Mouse (Mus musculus) embryonic facial prominence, embryonic 11.5 days (tissue): ENCODE results near the gene Cd59b. TPM values are rescaled to one million over a fixed set of nuclear protein-coding genes. Genes with fewer than 3 reads are reported as not detected.
"Not testable (repeated sequence)": the region's sequence is repeated elsewhere in the genome, so short reads cannot be mapped to it uniquely, and the experiment has no call there.

ENCODE experiments used
- ATAC-seq: fragments of 200-750 bp; cut with Nextera tagmentation; replicated peaks from 2 replicates; pipeline ENCODE4 v1.8.0; 2017; ENCODE audit warnings: low read depth; ENCODE audit not compliant: insufficient number of reproducible peaks, low FRiP score, low TSS enrichment
- DNase-seq: peaks from one replicate; pipeline ENCODE4 v3.0.0-alpha.2; 2015; ENCODE audit warnings: low spot score
- H3K27ac ChIP-seq: fragments of 300-500 bp; sonication (generic); replicated peaks from 2 replicates; pipeline ENCODE4 v1.5.1; 2014; ENCODE audit warnings: mild to moderate bottlenecking, low read depth, low read length, control low read depth
- H3K27me3 ChIP-seq: fragments of 300-500 bp; sonication (generic); 2 replicates; pipeline ENCODE4 v1.6.1; 2014; ENCODE audit warnings: mild to moderate bottlenecking, low read length, moderate library complexity, mixed read lengths; ENCODE audit not compliant: control insufficient read depth, insufficient read depth
- H3K36me3 ChIP-seq: fragments of 300-500 bp; sonication (generic); replicated peaks from 2 replicates; pipeline ENCODE4 v1.6.1; 2014; ENCODE audit warnings: low read depth, mild to moderate bottlenecking, low read length, moderate library complexity, mixed read lengths; ENCODE audit not compliant: control insufficient read depth, insufficient read depth
- H3K4me1 ChIP-seq: fragments of 300-500 bp; sonication (generic); 2 replicates; pipeline ENCODE4 v1.6.1; 2014; ENCODE audit warnings: low read length, mixed read lengths; ENCODE audit not compliant: control insufficient read depth, insufficient read depth
- H3K4me2 ChIP-seq: fragments of 300-500 bp; sonication (generic); 2 replicates; pipeline ENCODE4 v1.6.1; 2014; ENCODE audit warnings: low read depth, mild to moderate bottlenecking, control low read depth, low read length, moderate library complexity
- H3K4me3 ChIP-seq: fragments of 300-500 bp; sonication (generic); 2 replicates; pipeline ENCODE4 v1.5.1; 2014; ENCODE audit warnings: low read depth, low read length, control low read depth
- H3K9ac ChIP-seq: fragments of 300-500 bp; sonication (generic); replicated peaks from 2 replicates; pipeline ENCODE4 v1.6.1; 2014; ENCODE audit warnings: mild to moderate bottlenecking, control low read depth, low read length
- H3K9me3 ChIP-seq: fragments of 300-500 bp; sonication (generic); replicated peaks from 2 replicates; pipeline ENCODE4 v1.6.1; 2016; ENCODE audit warnings: mild to moderate bottlenecking, low read length, inconsistent platforms, mixed read lengths; ENCODE audit not compliant: control insufficient read depth
- WGBS: fragments of 180-500 bp; shearing (Covaris S2); extraction: QIAGEN DNeasy Blood & Tissue Kit; methylation state at CpG from one replicate; pipeline ENCODE4 v1.1.7; 2014; 5-methylcytosine and 5-hydroxymethylcytosine counted together
- polyA plus RNA-seq: library from polyadenylated mRNA; unstranded; fragments of >200 nt; fragmentation: Nextera tagmentation; extraction: Ambion mirVana; gene quantifications from 2 replicates; pipeline ENCODE4 v1.2.1, GENCODE M21; 2014

Cd59b gene
- polyA plus RNA-seq, 1 experiment from 2014 or later, result 3.7 TPM

DNA sequence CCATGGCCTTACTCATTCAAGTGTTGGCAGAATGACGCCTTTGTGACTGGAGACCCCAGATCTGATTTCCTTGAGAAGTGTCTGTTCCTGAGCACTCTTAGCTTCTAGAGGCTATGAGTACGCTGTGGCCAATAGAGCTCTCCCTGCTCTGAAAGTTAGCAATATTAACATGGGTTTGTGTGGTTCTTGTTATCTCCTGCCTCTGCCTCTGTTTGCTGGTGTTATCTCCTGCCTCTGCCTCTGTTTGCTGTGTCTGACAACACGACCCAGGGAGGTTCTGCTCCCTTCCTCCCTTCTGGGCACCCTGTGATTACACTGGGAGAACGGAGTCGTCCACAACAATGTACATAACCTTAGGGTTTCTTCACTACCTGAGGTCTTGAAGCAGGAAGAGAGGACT, 8.6 kb downstream of the Cd59b start:
- ATAC-seq, result not testable (repeated sequence)

DNA sequence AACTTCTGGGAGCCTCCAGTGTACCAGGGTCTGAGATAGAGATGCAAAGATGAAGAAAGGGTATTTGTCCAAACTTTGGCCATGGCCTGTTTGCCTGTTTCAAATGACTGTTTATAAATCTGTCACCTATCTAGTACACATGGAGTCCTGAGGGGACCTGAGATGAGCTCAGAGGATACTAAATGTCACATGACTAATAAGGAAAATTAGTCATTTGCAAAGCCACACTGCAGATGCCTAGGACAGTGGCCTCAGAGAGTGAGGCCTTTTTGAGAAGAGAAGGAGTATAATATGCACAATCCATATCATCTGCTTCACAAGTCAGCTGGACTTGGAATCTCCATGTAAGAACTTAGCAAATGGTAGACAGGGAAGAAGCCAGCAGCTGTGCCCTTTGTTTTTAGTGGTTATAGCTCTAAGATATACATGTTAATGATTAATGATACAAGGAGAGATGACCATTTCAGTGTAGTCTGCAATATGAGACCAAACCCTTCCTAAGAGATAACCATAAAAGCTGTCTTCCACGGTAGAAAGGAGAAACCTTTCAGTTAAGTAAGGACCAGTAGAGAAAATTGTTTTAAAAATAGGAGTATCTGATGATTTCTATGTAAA, 11.9 kb downstream of the Cd59b start:
- not testable (repeated sequence) for H3K4me1 ChIP-seq

More for the DNA sequence above, 8.6 kb downstream of the Cd59b start:
- not testable (repeated sequence) for H3K4me3 ChIP-seq, H3K9ac ChIP-seq, H3K9me3 ChIP-seq, H3K4me1 ChIP-seq, H3K27me3 ChIP-seq, DNase-seq, H3K36me3 ChIP-seq, H3K4me2 ChIP-seq, H3K27ac ChIP-seq
- WGBS, result 74% methylated on average over 5 of the region's 5 CpGs

DNA sequence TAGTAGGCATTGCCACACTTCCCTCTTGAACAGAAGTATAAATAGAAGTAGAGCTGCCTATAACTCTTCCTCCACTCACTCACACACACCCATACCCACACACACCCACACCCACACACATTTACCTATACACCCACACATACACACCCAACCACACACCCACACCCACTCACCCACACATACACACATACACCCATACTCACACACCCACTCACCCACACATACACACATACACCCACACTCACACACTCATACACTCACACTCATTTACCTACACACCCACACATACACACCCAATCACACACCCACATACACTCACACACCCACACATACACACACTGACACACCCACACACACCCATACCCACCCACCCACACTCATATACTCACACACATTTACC, 12.8 kb downstream of the Cd59b start:
- no peak for DNase-seq
- H3K27me3 ChIP-seq, result no peaks in the 10 kb centered on the region
- H3K4me1 ChIP-seq, result no peaks in the 10 kb centered on the region

More for the DNA sequence above, 11.9 kb downstream of the Cd59b start:
- not testable (repeated sequence) for H3K27me3 ChIP-seq, H3K4me2 ChIP-seq, H3K4me3 ChIP-seq, DNase-seq, H3K9ac ChIP-seq, H3K9me3 ChIP-seq, H3K36me3 ChIP-seq, ATAC-seq, H3K27ac ChIP-seq
- no CpG with 5 or more reads among the region's 1 CpGs for WGBS

DNA sequence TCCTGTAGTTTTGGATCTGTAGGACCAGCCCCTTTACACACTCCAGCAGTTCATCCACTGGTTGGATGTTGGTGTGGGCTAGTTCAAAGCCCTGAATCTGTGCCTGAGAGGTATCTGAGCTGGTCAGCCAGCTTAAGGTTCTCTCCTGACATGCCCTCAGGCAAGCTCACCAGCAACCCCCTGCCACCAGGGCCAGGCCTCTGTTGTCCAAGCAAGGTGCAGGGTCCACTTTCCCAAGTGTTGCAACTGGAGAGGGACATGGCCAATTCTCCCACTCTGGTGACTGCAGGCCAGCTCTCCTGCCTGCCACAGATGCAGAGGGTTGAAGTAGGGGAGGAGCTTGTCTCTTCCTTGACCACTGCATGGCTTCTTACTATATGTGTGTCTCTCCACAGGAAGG, 14.4 kb downstream of the Cd59b start:
- H3K4me1 ChIP-seq, H3K27me3 ChIP-seq, H3K4me3 ChIP-seq, DNase-seq, ATAC-seq, H3K9ac ChIP-seq, H3K9me3 ChIP-seq, H3K27ac ChIP-seq, H3K4me2 ChIP-seq, H3K36me3 ChIP-seq: not testable (repeated sequence)

More for the DNA sequence above, 12.8 kb downstream of the Cd59b start:
- no peak overlapping the region for H3K27ac ChIP-seq
- H3K36me3 ChIP-seq, result no peaks in the 10 kb centered on the region
- no peak overlapping the region for H3K4me3 ChIP-seq
- no peak overlapping the region for H3K4me2 ChIP-seq
- H3K9ac ChIP-seq, result no peak overlapping the region
- no peak for ATAC-seq
- H3K9me3 ChIP-seq, result no peaks in the 10 kb centered on the region

DNA sequence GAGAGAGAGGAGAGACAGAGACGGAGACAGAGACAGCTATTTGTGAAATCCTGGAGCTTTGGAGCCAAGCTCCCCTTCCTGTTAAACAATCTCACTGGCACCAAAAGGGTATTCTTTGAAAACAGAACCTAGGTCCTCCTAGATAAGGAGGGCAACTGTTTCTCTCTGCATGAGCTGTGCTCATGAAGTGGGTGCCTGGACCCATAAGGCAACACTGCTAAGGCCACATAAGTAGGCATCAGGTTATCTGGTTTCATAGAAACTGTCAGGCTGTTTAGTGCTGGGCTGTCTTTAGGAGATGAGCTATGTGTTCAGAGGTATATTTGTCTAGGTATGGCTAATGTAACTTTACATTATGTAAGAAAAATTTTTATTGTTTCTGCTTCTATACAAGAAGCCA, 17.9 kb downstream of the Cd59b start:
- H3K9ac ChIP-seq, H3K4me3 ChIP-seq, H3K27ac ChIP-seq, H3K9me3 ChIP-seq, ATAC-seq, DNase-seq, H3K36me3 ChIP-seq, H3K4me1 ChIP-seq, H3K27me3 ChIP-seq, H3K4me2 ChIP-seq: not testable (repeated sequence)
- 82% methylated on average over 1 of the region's 1 CpGs for WGBS

DNA sequence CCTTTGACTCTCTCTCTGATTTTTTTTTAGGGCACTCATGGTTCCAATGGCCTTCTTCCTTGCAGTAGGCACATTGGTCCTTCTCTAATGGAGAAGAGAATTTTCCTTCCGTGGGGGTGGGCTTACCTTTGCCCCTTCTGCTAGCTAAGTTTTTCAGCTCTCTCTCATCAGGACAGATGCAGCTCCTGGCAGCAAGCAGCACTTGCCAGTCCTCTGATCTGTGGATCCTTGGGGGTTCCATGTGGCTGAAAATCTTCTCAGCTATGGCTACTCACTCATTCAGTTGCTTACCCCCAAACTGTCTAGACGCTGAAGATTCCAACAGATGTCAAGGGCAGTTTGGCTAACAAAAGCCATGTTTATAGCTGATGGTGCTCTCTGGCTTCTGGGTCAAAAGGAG, 23.7 kb downstream of the Cd59b start:
- 76% methylated on average over 2 of the region's 2 CpGs for WGBS
- Histone ChIP-seq H3K4me2 (no peak overlapping the region), H3K4me3 (no peak overlapping the region), H3K27ac (no peak overlapping the region), H3K9me3 (no peaks in the 10 kb centered on the region), H3K4me1 (no peaks in the 10 kb centered on the region), H3K36me3 (no peaks in the 10 kb centered on the region), H3K27me3 (no peaks in the 10 kb centered on the region), H3K9ac (no peak overlapping the region)
- DNase-seq (no peak), ATAC-seq (no peak)

DNA sequence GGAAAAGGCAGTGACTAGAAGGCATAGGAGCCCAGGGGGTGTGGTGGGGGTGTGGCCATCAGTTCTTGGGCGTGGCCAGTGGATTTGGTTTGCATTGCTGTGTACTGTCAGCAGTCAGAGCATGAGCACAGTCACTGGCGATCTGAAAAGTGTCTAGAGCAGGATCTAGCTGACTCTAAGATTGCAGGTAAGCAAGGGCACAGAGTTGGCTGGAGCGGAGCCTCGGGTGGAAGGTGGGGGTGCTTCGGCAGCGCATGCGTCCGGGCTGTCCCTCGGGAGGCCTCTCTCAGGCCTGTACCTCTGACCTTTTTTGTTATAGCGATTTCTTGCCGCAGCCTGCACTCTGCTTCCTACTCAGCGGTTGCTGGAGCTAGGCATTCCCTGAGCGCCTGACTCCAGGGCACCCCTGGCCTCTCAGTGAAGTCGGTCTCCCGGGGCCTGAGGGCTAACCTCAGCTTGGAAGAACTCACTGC, 26.1 kb downstream of the Cd59b start, which contains the start of gene Cd59a:
Gene Cd59a (plus strand): TSS at position 61 of the 473 bp plus-strand sequence.
- ATAC-seq (peak; percentile 95), DNase-seq (peak; percentile 89)
- H3K36me3 ChIP-seq, result no peaks in the 10 kb centered on the region
- H3K27me3 ChIP-seq, result no peaks in the 10 kb centered on the region
- 6% methylated on average over 15 of the region's 15 CpGs for WGBS
- no peaks in the 10 kb centered on the region for H3K4me1 ChIP-seq
- H3K9me3 ChIP-seq, result no peaks in the 10 kb centered on the region
- H3K4me2 ChIP-seq, result peak within 1 kb of the TSS; percentile 59
- H3K27ac ChIP-seq, result peak within 1 kb of the TSS; percentile 38
- H3K9ac ChIP-seq, result peak within 1 kb of the TSS; percentile 25
- H3K4me3 ChIP-seq, result peak within 1 kb of the TSS; percentile 29

DNA sequence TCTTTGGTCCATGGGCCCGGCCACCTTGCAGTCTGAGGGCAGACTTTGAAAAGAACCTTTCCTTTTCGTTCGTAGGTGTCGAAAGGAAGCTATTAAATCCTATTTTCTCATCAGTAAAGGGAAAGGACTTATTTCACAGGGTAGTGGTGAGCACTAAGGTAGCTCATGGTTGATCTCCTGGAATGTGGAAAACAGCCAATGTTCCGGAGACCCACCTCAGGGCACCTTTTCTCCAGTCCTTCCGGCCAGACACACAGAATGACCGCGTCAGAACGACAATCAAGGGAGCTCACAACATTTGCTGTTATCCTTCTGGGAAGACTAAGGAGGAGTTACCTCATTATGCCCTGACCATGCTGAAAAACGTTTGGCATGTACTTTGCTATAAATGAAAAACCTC, 26.6 kb downstream of the Cd59b start:
- H3K36me3 ChIP-seq, result no peaks in the 10 kb centered on the region
- ATAC-seq (no peak), DNase-seq (no peak)
- peak overlapping the region; percentile 38 for H3K27ac ChIP-seq
- H3K27me3 ChIP-seq, result no peaks in the 10 kb centered on the region
- no peaks in the 10 kb centered on the region for H3K4me1 ChIP-seq
- 41% methylated on average over 10 of the region's 10 CpGs for WGBS
- peak overlapping the region; percentile 25 for H3K9ac ChIP-seq
- no peaks in the 10 kb centered on the region for H3K9me3 ChIP-seq
- peak overlapping the region; percentile 59 for H3K4me2 ChIP-seq
- H3K4me3 ChIP-seq, result peak overlapping the region; percentile 29
